Mouse (Mus musculus) ES-Bruce4 (cell line): ENCODE results near the gene Tmem120b.

Source experiments
- CTCF ChIP-seq: IDR thresholded peaks from one replicate; pipeline ENCODE4 v1.8.1; 2011; ENCODE audit warnings: low read depth, low read length
- EP300 ChIP-seq: IDR thresholded peaks from 2 replicates; pipeline ENCODE4 v1.6.1; 2011; ENCODE audit warnings: low read depth, low read length; ENCODE audit not compliant: insufficient read depth
- POLR2A ChIP-seq: IDR thresholded peaks from one replicate; pipeline ENCODE4 v1.8.1; 2011; ENCODE audit warnings: low read length; ENCODE audit not compliant: insufficient read depth

- no peak for TF ChIP-seq POLR2A
- TF ChIP-seq CTCF, result no peak
- TF ChIP-seq EP300, result no peak
These were observed 49.6 kb downstream of the Tmem120b start for GRCm38 (mm10) chr5:123117773-123118172.
